Comparison of ENCODE assay signal across 15 mouse cellular contexts in the genomic region with DNA sequence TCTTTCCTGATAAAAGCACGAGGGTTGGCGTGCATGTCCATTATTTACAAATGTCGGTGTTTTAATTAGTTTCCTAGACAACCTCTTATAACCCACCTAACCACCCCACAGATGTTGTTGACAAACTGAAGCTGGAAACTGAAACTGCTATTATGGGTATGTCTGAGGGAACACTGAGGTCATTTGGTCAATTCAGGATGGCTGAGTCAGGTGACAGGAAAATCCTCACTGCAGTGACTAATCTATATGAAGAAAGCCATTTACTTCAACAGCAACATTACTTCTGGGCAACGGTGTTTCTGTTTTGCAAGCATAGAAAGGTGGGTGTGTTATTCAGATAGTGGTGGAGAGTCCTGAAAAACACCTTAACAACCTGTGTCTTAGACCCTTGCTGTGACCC. TPM values are rescaled to one million over a fixed set of nuclear protein-coding genes. Genes with fewer than 3 reads are reported as not detected.
DNase-seq lines count a peak whose midpoint lies in the region; ATAC-seq and TF ChIP-seq lines count a peak whose summit lies in the region.
"Had no signal": no experiment of that assay in that cellular context is flagged by ENCODE, and none has a peak within 500 bp of the region (broad histone marks: within the 10 kb centered on the region; RNA-seq: fewer than 3 reads in every experiment).

No protein-coding gene starts in this region.

- peaks cover 42% of the 10 kb centered on the region for H3K4me1 ChIP-seq in heart, embryonic 13.5 days
- H3K4me1 ChIP-seq in stomach, embryonic 14.5 days (ENCODE audit: control insufficient read depth, insufficient read depth, low read length): peaks cover 23% of the 10 kb centered on the region
- H3K4me1 ChIP-seq in stomach, postnatal 0 days (replicated peaks; ENCODE audit: control insufficient read depth, insufficient read depth): no peaks in the 10 kb centered on the region
- peaks cover 80% of the 10 kb centered on the region for H3K4me1 ChIP-seq in limb, embryonic 12.5 days (replicated peaks)
- peaks cover 19% of the 10 kb centered on the region; the same call in 1 of the 2 replicates for H3K4me1 ChIP-seq in hindbrain, embryonic 10.5 days (replicated peaks)

- no peak for TF ChIP-seq EP300 in stomach, postnatal 0 days (optimal IDR thresholded peaks at IDR 0.05)

- 48% methylated on average over 4 of the region's 4 CpGs for WGBS in heart, embryonic 13.5 days
- 38% methylated on average over 4 of the region's 4 CpGs for WGBS in stomach, embryonic 14.5 days
- 36% methylated on average over 4 of the region's 4 CpGs for WGBS in stomach, postnatal 0 days
- 33% methylated on average over 4 of the region's 4 CpGs for WGBS in limb, embryonic 12.5 days
- WGBS in hindbrain, embryonic 10.5 days: 72% methylated on average over 4 of the region's 4 CpGs

- no peaks in the 10 kb centered on the region for H3K9me3 ChIP-seq in heart, embryonic 13.5 days
- no peaks in the 10 kb centered on the region for H3K9me3 ChIP-seq in stomach, embryonic 14.5 days (ENCODE audit: control insufficient read depth, low read depth, low read length)
- no peaks in the 10 kb centered on the region for H3K9me3 ChIP-seq in stomach, postnatal 0 days (ENCODE audit: control insufficient read depth, low read length)
- no peaks in the 10 kb centered on the region for H3K9me3 ChIP-seq in limb, embryonic 12.5 days
- H3K9me3 ChIP-seq in hindbrain, embryonic 10.5 days: no peaks in the 10 kb centered on the region
- H3K9me3 ChIP-seq: neural tube, embryonic 13.5 days had no signal

- no peak for DNase-seq in heart, postnatal 25 days (ENCODE audit: low spot score)
- DNase-seq in stomach, postnatal 0 days (ENCODE audit: low spot score): no peak
- no peak for DNase-seq in lung, adult 18-20 months
- DNase-seq in hindbrain, embryonic 10.5 days (ENCODE audit: low spot score): no peak
- DNase-seq in retina, embryonic 14.5 days (ENCODE audit: low spot score): no peak
- DNase-seq: adrenal gland, postnatal 36 days; cerebellum, adult 11-12 months; forebrain, postnatal 0 days; kidney, adult 18-20 months; lung, adult 2 months; midbrain, embryonic 14.5 days had no signal

- intact Hi-C loops in heart, postnatal 25 days (cut with DNase I): no loop called here

- no peaks in the 10 kb centered on the region for H3K27me3 ChIP-seq in heart, embryonic 13.5 days (replicated peaks)
- no peaks in the 10 kb centered on the region for H3K27me3 ChIP-seq in stomach, embryonic 14.5 days (ENCODE audit: control insufficient read depth, insufficient read depth, low read length)
- no peaks in the 10 kb centered on the region for H3K27me3 ChIP-seq in stomach, postnatal 0 days (ENCODE audit: control insufficient read depth, insufficient read depth, low read length)
- no peaks in the 10 kb centered on the region for H3K27me3 ChIP-seq in limb, embryonic 12.5 days
- peaks cover 8% of the 10 kb centered on the region; the same call in 1 of the 2 replicates for H3K27me3 ChIP-seq in hindbrain, embryonic 10.5 days (ENCODE audit: insufficient read depth, poor library complexity, severe bottlenecking)
- H3K27me3 ChIP-seq: neural tube, embryonic 13.5 days had no signal

- no peak for ATAC-seq in heart, embryonic 13.5 days (ENCODE audit: extremely low read depth, insufficient number of reproducible peaks, low FRiP score, low TSS enrichment)
- ATAC-seq in stomach, embryonic 14.5 days (ENCODE audit: insufficient number of reproducible peaks, insufficient read depth, low FRiP score, low read depth): no peak
- no peak for ATAC-seq in stomach, postnatal 0 days (ENCODE audit: low FRiP score, low TSS enrichment)
- no peak for ATAC-seq in limb, embryonic 12.5 days (ENCODE audit: insufficient number of reproducible peaks, insufficient read depth, low FRiP score, low TSS enrichment, low read depth)
- ATAC-seq: forebrain, postnatal 0 days had no signal

- H3K27ac ChIP-seq in heart, embryonic 13.5 days (replicated peaks): peak overlapping the region; percentile 68
- H3K27ac ChIP-seq in stomach, embryonic 14.5 days (ENCODE audit: low read length): peak overlapping the region; percentile 84; the same call in 1 of the 2 replicates
- no peak overlapping the region; the same call in 1 of the 2 replicates for H3K27ac ChIP-seq in stomach, postnatal 0 days (replicated peaks)
- H3K27ac ChIP-seq in limb, embryonic 12.5 days: peak overlapping the region; percentile 80
- H3K27ac ChIP-seq in hindbrain, embryonic 10.5 days: no peak overlapping the region
- H3K27ac ChIP-seq: neural tube, embryonic 13.5 days had no signal

- no peaks in the 10 kb centered on the region for H3K36me3 ChIP-seq in heart, embryonic 13.5 days
- no peaks in the 10 kb centered on the region for H3K36me3 ChIP-seq in stomach, embryonic 14.5 days (ENCODE audit: control insufficient read depth, insufficient read depth, low read length)
- H3K36me3 ChIP-seq in stomach, postnatal 0 days (ENCODE audit: control insufficient read depth, insufficient read depth, low read length): no peaks in the 10 kb centered on the region
- H3K36me3 ChIP-seq in limb, embryonic 12.5 days: peaks cover 8% of the 10 kb centered on the region; the same call in 1 of the 2 replicates
- no peaks in the 10 kb centered on the region for H3K36me3 ChIP-seq in hindbrain, embryonic 10.5 days
- H3K36me3 ChIP-seq: neural tube, embryonic 13.5 days had no signal

- H3K4me3 ChIP-seq in heart, embryonic 13.5 days: no peak overlapping the region
- no peak overlapping the region for H3K4me3 ChIP-seq in stomach, embryonic 14.5 days (ENCODE audit: low read depth, low read length)
- H3K4me3 ChIP-seq in stomach, postnatal 0 days (ENCODE audit: low read depth, low read length): no peak overlapping the region
- H3K4me3 ChIP-seq in limb, embryonic 12.5 days (replicated peaks): no peak overlapping the region
- H3K4me3 ChIP-seq in hindbrain, embryonic 10.5 days: no peak overlapping the region
- H3K4me3 ChIP-seq: neural tube, embryonic 13.5 days had no signal

- H3K4me2 ChIP-seq in heart, embryonic 13.5 days: no peak overlapping the region
- H3K4me2 ChIP-seq in stomach, embryonic 14.5 days (replicated peaks; ENCODE audit: low read depth, low read length): no peak overlapping the region
- no peak overlapping the region for H3K4me2 ChIP-seq in stomach, postnatal 0 days (replicated peaks; ENCODE audit: low read depth)
- peak overlapping the region; percentile 40; the same call in 1 of the 2 replicates for H3K4me2 ChIP-seq in limb, embryonic 12.5 days
- H3K4me2 ChIP-seq: neural tube, embryonic 13.5 days had no signal

- no peak overlapping the region for H3K9ac ChIP-seq in heart, embryonic 13.5 days
- H3K9ac ChIP-seq in stomach, embryonic 14.5 days (replicated peaks; ENCODE audit: low read depth, low read length): no peak overlapping the region
- H3K9ac ChIP-seq in stomach, postnatal 0 days (ENCODE audit: low read length): no peak overlapping the region
- no peak overlapping the region for H3K9ac ChIP-seq in limb, embryonic 12.5 days (replicated peaks)
- H3K9ac ChIP-seq: forebrain, postnatal 0 days; neural tube, embryonic 13.5 days had no signal

- no peak for TF ChIP-seq CTCF in stomach, postnatal 0 days (IDR thresholded peaks at IDR 0.05; ENCODE audit: low read depth)

RNA-seq across cellular contexts. Expression of a gene that starts 12.4 kb away (rescaled TPM):
- 5.8 and 6.0 TPM in 2 replicates for polyA plus RNA-seq in heart, embryonic 13.5 days (2015; fragmentation: Nextera tagmentation; extraction: Ambion mirVana)
- total RNA-seq in heart, postnatal 25 days (2021): 10 to 100 TPM; 18.0 to 22.8 TPM
- 43.6 and 47.2 TPM in 2 replicates for polyA plus RNA-seq in stomach, embryonic 14.5 days (2014; fragmentation: Nextera tagmentation; extraction: Ambion mirVana)
- 10.4 and 10.7 TPM in 2 replicates for polyA plus RNA-seq in stomach, postnatal 0 days (2015; fragmentation: Nextera tagmentation; extraction: Ambion mirVana)
- polyA plus RNA-seq in limb, embryonic 12.5 days (2016; fragmentation: Nextera tagmentation; extraction: Ambion mirVana): 62.3 and 67.7 TPM in 2 replicates
- polyA plus RNA-seq in hindbrain, embryonic 10.5 days (2016; fragmentation: Nextera tagmentation; extraction: Ambion mirVana): 13.7 and 15.7 TPM in 2 replicates

RNA-seq across cellular contexts. Expression of a gene that starts 48.8 kb away (rescaled TPM):
- polyA plus RNA-seq in heart, embryonic 13.5 days (2015; fragmentation: Nextera tagmentation; extraction: Ambion mirVana): 30.4 and 36.3 TPM in 2 replicates
- 10 to 100 TPM; 13.2 to 17.3 TPM for total RNA-seq in heart, postnatal 25 days (2021)
- polyA plus RNA-seq in stomach, embryonic 14.5 days (2014; fragmentation: Nextera tagmentation; extraction: Ambion mirVana): 49.8 and 56.9 TPM in 2 replicates
- 19.8 and 21.2 TPM in 2 replicates for polyA plus RNA-seq in stomach, postnatal 0 days (2015; fragmentation: Nextera tagmentation; extraction: Ambion mirVana)
- polyA plus RNA-seq in limb, embryonic 12.5 days (2016; fragmentation: Nextera tagmentation; extraction: Ambion mirVana): 59.8 and 71.1 TPM in 2 replicates
- polyA plus RNA-seq in hindbrain, embryonic 10.5 days (2016; fragmentation: Nextera tagmentation; extraction: Ambion mirVana): 42.4 and 45.2 TPM in 2 replicates

Comparison
In these comparisons a context has a peak if more than half of its experiments do, and no peak if none do; other contexts are left out.
1. H3K27ac ChIP-seq: peak in heart, embryonic 13.5 days (single experiment), stomach, embryonic 14.5 days (single experiment) and limb, embryonic 12.5 days (single experiment); none in stomach, postnatal 0 days (single experiment) and hindbrain, embryonic 10.5 days (single experiment).